Mouse (Mus musculus): ENCODE data around the gene Spata5. TPM values are rescaled to one million over a fixed set of nuclear protein-coding genes. Genes with fewer than 3 reads are reported as not detected.
A peak's percentile ranks its signal among the peaks of the same experiment; 100 is the strongest.

The Spata5 gene
- total and polyA plus RNA-seq, 2 experiments from 2014 or later: 12.2 to 18.8 TPM

DNA sequence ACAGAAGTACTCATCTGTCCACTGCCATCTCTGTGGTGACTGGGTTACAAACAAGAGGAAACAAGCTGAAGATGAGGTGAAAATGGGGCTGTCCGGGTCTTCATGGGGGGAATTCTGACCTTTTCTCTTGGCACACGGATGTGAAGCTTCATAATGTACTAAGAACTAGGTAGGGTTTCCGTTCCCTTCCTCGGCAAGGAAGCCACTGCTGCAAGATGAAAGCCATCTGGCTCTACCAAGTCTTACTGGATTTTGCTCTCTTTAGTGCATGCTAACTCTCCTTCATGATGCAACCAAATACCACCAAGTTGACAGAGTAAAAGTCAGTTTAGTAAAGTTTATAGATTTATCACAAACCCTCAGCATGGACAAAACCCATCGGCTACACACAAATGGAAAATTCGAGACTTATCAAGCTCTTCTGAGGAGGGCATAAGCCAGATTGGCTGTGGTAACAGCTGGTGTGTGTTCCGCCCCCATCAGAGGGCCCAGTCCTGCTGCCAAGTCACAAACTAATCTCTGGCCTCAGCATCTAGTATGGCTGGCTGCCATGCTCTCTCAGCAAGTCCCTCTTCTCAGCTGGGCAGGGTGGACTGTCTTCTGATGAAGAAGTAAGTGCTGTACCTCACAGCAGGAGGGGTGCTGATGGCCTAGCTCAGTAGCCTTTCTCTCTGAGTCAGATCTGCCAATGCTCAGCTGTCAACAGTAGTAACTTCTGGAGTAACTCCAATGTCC lies 20.9 kb upstream of the Spata5 start:
- DNase-seq (ENCODE audit: low spot score) (peak; percentile 81), ATAC-seq (peak; percentile 92)
- Histone ChIP-seq H3K9me3 (ENCODE audit: low read length) (no peaks in the 10 kb centered on the region), H3K4me1 (ENCODE audit: insufficient read depth, low read length) (0 out of 2 replicates have a peak, but pooled peaks cover 6% of the 10 kb centered on the region), H3K9ac (replicated peaks; ENCODE audit: low read length) (no peak overlapping the region), H3K4me3 (ENCODE audit: low read length) (no peak overlapping the region), H3K4me2 (ENCODE audit: low read depth, low read length) (no peak overlapping the region), H3K36me3 (ENCODE audit: insufficient read depth, low read length) (no peaks in the 10 kb centered on the region), H3K27me3 (ENCODE audit: insufficient read depth, low read length) (no peaks in the 10 kb centered on the region), H3K27ac (peak overlapping the region; percentile 26; the same call in 1 of the 2 replicates)
- no peak for TF ChIP-seq CTCF (IDR thresholded peaks at IDR 0.05; ENCODE audit: low read depth)
- WGBS: 72% methylated on average over 7 of the region's 7 CpGs

DNA sequence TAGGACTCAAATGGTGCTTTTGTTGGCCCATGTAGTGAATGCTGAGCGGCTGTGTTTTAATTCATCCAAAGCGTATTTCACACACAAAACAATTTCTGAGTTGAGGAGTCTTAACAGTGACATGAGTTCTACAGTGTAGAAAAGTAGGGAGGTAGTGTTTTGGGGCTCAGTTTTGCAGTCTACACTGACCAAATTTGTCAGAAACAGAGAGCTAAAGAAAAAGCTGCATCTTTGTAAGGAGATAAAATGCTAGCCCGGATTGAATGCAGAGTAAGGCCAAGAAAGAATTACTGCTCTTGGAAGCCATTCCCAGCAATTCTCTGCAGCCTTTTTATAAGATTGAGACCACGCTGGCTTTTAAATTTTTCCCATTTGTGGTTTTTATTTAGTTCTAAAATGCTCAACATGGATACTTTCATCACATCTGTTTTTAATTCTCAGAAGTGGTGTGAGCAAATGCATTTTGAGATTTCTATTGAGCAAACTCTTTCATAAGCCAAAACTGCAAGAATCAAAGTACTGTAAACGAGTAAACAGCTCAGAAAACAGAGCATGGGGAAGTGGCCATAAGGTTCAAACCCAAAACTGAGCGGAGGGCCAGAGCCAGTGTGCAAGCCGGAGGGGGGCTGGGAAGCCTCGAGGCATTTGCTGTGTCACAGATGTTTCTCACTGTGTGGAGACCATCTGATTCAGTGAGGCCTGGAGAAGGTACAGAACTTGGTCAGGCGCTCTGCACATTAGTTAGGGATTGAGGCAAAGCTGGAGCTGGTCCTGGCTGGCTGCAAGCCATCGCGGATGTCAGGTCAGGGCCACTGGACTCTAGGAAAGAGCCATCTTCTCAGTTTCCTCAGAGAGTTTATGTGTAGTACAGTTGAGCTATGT lies 17.7 kb upstream of the Spata5 start:
- H3K9me3 ChIP-seq (ENCODE audit: low read length): no peaks in the 10 kb centered on the region
- no peak for DNase-seq (ENCODE audit: low spot score)
- H3K4me2 ChIP-seq (ENCODE audit: low read depth, low read length): no peak overlapping the region
- ATAC-seq: no peak
- 71% methylated on average over 11 of the region's 11 CpGs for WGBS
- H3K9ac ChIP-seq (replicated peaks; ENCODE audit: low read length): no peak overlapping the region
- no peaks in the 10 kb centered on the region for H3K36me3 ChIP-seq (ENCODE audit: insufficient read depth, low read length)
- 0 out of 2 replicates have a peak, but pooled peaks cover 6% of the 10 kb centered on the region for H3K4me1 ChIP-seq (ENCODE audit: insufficient read depth, low read length)
- H3K27ac ChIP-seq: no peak overlapping the region
- no peak for TF ChIP-seq CTCF (IDR thresholded peaks at IDR 0.05; ENCODE audit: low read depth)
- H3K27me3 ChIP-seq (ENCODE audit: insufficient read depth, low read length): no peaks in the 10 kb centered on the region
- no peak overlapping the region for H3K4me3 ChIP-seq (ENCODE audit: low read length)

DNA sequence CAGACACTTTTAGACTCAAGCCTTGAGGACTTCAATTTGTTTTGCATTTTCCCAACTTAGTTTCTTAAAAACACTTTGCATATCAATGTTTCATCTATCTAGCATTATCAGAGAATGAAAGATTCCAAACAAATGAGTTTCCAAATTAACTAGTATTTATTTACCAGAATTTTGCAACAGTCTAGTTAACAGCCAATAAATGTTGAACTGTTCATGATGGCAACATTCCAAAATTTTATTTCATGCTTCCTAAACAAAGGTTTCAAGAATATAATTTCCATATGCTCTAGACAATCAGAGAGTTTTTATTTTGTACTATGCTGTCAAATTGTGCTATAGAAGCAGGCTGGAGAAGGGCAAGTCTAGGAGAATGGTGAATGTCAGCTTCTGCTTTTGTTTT lies 12.1 kb upstream of the Spata5 start:
- no peaks in the 10 kb centered on the region for H3K9me3 ChIP-seq (ENCODE audit: low read length)
- H3K9ac ChIP-seq (replicated peaks; ENCODE audit: low read length): no peak overlapping the region
- H3K4me3 ChIP-seq (ENCODE audit: low read length): no peak overlapping the region
- no peak overlapping the region for H3K27ac ChIP-seq
- H3K4me1 ChIP-seq (ENCODE audit: insufficient read depth, low read length): no peaks in the 10 kb centered on the region
- H3K36me3 ChIP-seq (ENCODE audit: insufficient read depth, low read length): no peaks in the 10 kb centered on the region
- no peak overlapping the region for H3K4me2 ChIP-seq (ENCODE audit: low read depth, low read length)
- no peak for ATAC-seq
- no peak for TF ChIP-seq CTCF (IDR thresholded peaks at IDR 0.05; ENCODE audit: low read depth)
- H3K27me3 ChIP-seq (ENCODE audit: insufficient read depth, low read length): no peaks in the 10 kb centered on the region
- DNase-seq (ENCODE audit: low spot score): no peak

DNA sequence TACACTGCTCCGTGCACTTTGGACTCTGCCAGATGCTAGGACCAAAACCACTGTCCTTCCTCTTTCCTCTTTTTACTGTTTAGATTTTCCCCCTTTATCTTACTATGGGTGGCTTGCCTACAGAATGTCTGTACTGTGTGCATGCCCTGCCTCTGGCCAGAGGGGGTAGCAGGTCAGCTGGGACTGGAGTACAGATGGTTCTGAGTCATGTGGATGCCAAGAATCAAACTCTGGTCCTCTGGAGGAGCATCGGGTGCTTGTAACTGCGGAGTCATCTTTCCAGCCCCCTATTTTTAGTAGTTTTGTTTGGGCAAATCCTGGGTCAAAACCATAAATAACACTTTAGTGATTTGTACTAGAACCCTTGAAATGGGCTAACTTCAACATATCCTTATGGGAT lies 6.2 kb upstream of the Spata5 start:
- no peak for TF ChIP-seq CTCF (IDR thresholded peaks at IDR 0.05; ENCODE audit: low read depth)
- H3K36me3 ChIP-seq (ENCODE audit: insufficient read depth, low read length): no peaks in the 10 kb centered on the region
- no peak overlapping the region for H3K4me3 ChIP-seq (ENCODE audit: low read length)
- DNase-seq (ENCODE audit: low spot score): no peak
- no peaks in the 10 kb centered on the region for H3K27me3 ChIP-seq (ENCODE audit: insufficient read depth, low read length)
- 82% methylated on average over 3 of the region's 3 CpGs for WGBS
- ATAC-seq: no peak
- no peak overlapping the region for H3K9ac ChIP-seq (replicated peaks; ENCODE audit: low read length)
- no peaks in the 10 kb centered on the region for H3K9me3 ChIP-seq (ENCODE audit: low read length)
- no peak overlapping the region for H3K4me2 ChIP-seq (ENCODE audit: low read depth, low read length)
- H3K27ac ChIP-seq: no peak overlapping the region
- no peaks in the 10 kb centered on the region for H3K4me1 ChIP-seq (ENCODE audit: insufficient read depth, low read length)

DNA sequence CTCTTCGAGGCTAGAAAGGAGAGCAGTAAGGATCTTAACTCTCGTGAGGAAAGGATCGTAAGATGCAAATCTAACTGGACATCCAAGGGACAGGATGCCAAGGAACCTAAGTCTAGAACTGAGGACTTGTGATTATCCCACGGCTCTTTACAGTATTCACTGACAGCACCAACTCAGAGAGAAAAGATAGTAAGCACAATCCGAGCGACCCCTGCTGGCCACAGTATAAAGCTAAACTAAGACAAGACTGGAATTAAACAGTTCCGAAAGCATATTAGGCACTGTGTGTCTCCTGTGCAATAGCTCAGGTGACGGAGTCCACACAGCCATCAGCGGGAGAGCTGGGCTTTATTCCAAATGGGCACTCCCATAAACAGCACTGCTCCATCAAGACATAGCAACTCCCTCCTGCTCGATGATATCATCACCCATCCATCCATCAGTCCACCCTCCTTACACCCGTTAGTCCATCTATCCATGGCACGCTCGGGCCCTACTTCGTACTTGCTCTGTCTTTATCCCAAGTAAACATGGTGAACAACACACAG lies 5.2 kb upstream of the Spata5 start:
- Histone ChIP-seq H3K36me3 (ENCODE audit: insufficient read depth, low read length) (no peaks in the 10 kb centered on the region), H3K27me3 (ENCODE audit: insufficient read depth, low read length) (no peaks in the 10 kb centered on the region), H3K4me3 (ENCODE audit: low read length) (no peak overlapping the region), H3K27ac (no peak overlapping the region), H3K4me1 (ENCODE audit: insufficient read depth, low read length) (no peaks in the 10 kb centered on the region), H3K9ac (replicated peaks; ENCODE audit: low read length) (no peak overlapping the region), H3K9me3 (ENCODE audit: low read length) (no peaks in the 10 kb centered on the region), H3K4me2 (ENCODE audit: low read depth, low read length) (no peak overlapping the region)
- WGBS: 50% methylated on average over 14 of the region's 14 CpGs
- peak; percentile 30; the same call in 1 of the 2 replicates for ATAC-seq
- TF ChIP-seq CTCF (IDR thresholded peaks at IDR 0.05; ENCODE audit: low read depth): peak; percentile 86
- DNase-seq (ENCODE audit: low spot score): peak; percentile 92

DNA sequence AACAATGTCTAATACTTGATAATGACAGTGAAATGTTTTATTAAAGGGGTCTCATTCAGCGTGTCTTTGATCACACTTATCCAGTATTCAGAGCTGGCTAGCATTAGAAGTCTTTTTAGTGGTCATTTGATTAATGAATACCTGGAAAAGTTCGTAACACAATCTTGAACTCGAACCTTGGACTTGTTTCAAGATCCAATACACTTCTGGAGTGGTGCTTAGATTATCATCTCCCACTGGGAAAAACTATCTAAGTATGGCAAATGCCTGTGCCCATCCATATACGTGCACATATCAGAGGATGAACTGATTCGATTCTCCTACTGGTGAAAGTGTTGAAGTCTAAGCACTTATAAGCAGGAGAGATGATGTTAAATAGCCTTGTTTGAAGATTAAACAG lies 1.4 kb upstream of the Spata5 start:
- peak overlapping the region; percentile 97 for H3K4me3 ChIP-seq (ENCODE audit: low read length)
- H3K36me3 ChIP-seq (ENCODE audit: insufficient read depth, low read length): no peaks in the 10 kb centered on the region
- peaks cover 4% of the 10 kb centered on the region; the same call in 1 of the 2 replicates for H3K4me1 ChIP-seq (ENCODE audit: insufficient read depth, low read length)
- ATAC-seq: no peak
- peak overlapping the region; percentile 88 for H3K4me2 ChIP-seq (ENCODE audit: low read depth, low read length)
- DNase-seq (ENCODE audit: low spot score): no peak
- peak overlapping the region; percentile 91; the same call in 1 of the 2 replicates for H3K27ac ChIP-seq
- H3K9me3 ChIP-seq (ENCODE audit: low read length): no peaks in the 10 kb centered on the region
- H3K9ac ChIP-seq (replicated peaks; ENCODE audit: low read length): peak overlapping the region; percentile 76
- no peaks in the 10 kb centered on the region for H3K27me3 ChIP-seq (ENCODE audit: insufficient read depth, low read length)
- TF ChIP-seq CTCF (IDR thresholded peaks at IDR 0.05; ENCODE audit: low read depth): no peak
- 70% methylated on average over 5 of the region's 5 CpGs for WGBS
